Mouse (Mus musculus): ENCODE measurements around the gene Umps.

DNA sequence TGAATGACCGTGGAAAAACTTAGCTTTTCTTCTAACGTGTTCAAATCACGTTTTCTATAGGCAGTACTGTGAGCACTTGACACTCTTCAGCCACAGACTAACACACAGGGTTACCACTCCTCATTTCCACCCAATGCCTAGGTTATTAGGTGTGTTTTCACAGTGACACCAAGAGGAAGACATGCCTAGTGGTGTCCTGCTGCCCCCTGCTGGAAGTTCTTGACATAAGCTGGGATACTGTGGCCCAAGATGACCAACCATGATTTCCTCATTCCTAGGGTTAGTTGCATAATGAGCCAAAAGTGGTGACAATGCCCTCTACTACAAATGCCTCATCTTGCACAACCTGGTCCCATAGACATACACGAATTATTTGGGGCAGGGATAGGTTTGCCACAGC lies 16.0 kb downstream of the Umps start:
- no peak for TF ChIP-seq POLR2A (IDR thresholded peaks at IDR 0.05; ENCODE audit: insufficient read length, low read depth)
- TF ChIP-seq REST (IDR thresholded peaks at IDR 0.05; ENCODE audit: insufficient read depth, insufficient read length): no peak
- no peak for TF ChIP-seq USF1 (IDR thresholded peaks at IDR 0.05; ENCODE audit: low read depth)
- peak; percentile 34 for TF ChIP-seq POLR2AphosphoS2 (IDR thresholded peaks at IDR 0.05; ENCODE audit: insufficient read length, low read depth)
- TF ChIP-seq TCF12 (IDR thresholded peaks at IDR 0.05; ENCODE audit: insufficient read depth, poor library complexity, severe bottlenecking): no peak
- no peak for TF ChIP-seq MYOG (IDR thresholded peaks at IDR 0.05; ENCODE audit: control insufficient read depth in 1 of 3, insufficient read depth in 1 of 3, insufficient read length in 2 of 3, low read depth in 2 of 3)
- TF ChIP-seq SRF (IDR thresholded peaks at IDR 0.05; ENCODE audit: control insufficient read depth, insufficient read length, low read depth): no peak
- TF ChIP-seq MAX (IDR thresholded peaks at IDR 0.05; ENCODE audit: low read depth): no peak
